Mouse (Mus musculus) liver, adult 2 months (tissue): Measurements from ENCODE around the gene Cd180.
A peak's percentile ranks its signal among the peaks of the same experiment; 100 is the strongest.

Experiments used
- CTCF ChIP-seq: fragments of 200-500 bp; IDR thresholded peaks from 2 replicates; pipeline ENCODE4 v1.5.1; 2011; ENCODE audit warnings: low read depth, low read length, control low read depth
- POLR2A ChIP-seq: fragments of 200-500 bp; IDR thresholded peaks from 2 replicates; pipeline ENCODE4 v1.6.1; 2011; ENCODE audit warnings: low read length, control low read depth; ENCODE audit not compliant: insufficient read depth; ENCODE audit errors: extremely low read depth

DNA sequence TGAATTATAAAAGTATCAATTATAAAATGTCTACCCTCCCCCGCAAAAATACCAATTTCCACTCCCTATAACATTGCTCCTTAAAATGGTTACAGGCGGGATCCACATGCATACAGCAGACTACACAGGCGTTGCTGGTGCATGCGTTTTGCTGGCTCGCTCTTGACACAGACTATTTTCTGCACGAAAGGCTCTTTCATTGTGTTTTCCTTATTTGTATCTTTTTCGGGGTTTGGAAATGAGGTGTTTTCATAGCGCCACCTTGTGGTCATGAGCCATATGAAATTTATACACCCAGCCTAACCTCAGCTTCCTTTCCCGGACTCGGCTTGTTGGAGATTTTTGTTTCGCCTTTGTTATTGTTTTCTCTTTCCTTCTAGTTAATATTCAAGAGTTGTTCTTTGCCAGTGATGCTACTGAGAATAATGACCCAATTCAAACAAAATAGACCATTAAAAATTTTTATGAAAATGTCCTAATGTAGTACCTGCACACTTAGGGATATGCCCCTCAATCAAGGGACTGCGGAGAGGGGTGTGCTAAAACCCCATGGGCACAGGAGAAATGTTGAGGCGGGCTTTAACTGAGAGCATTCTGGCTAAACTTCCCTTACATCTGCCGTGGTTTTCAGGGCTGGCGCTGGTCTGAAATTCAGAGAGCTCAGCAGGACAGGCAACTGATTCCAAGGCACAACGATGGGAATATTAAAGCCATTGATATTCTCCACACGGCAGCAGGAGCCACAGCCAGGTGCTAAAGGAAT, 48.4 kb upstream of the Cd180 start:
- TF ChIP-seq CTCF = peak; percentile 54
- no peak for TF ChIP-seq POLR2A
